Mouse (Mus musculus): ENCODE data around the gene Dusp19.
A peak's percentile ranks its signal among the peaks of the same experiment; 100 is the strongest.

Dusp19 gene

GRCm38 (mm10) chr2:80638364-80639241 is 21.8 kb downstream of the Dusp19 start:
- peak; percentile 93 for DNase-seq (ENCODE audit: low read depth)

- no peak for DNase-seq (ENCODE audit: low read depth)
Observed at GRCm38 (mm10) chr2:80639398-80639797, 22.6 kb downstream of the Dusp19 start.

- no peak for DNase-seq (ENCODE audit: low read depth)
Observed at GRCm38 (mm10) chr2:80639864-80640263, 23.0 kb downstream of the Dusp19 start.

- DNase-seq (ENCODE audit: low read depth), result no peak
Observed at GRCm38 (mm10) chr2:80661414-80661813, 44.6 kb downstream of the Dusp19 start.

GRCm38 (mm10) chr2:80662682-80663081 is 45.8 kb downstream of the Dusp19 start:
- DNase-seq (ENCODE audit: low read depth), result no peak

GRCm38 (mm10) chr2:80667396-80667964 is 50.6 kb downstream of the Dusp19 start:
- DNase-seq (ENCODE audit: low read depth), result no peak

GRCm38 (mm10) chr2:80669868-80670666 is 53.2 kb downstream of the Dusp19 start:
- no peak for DNase-seq (ENCODE audit: low read depth)

- DNase-seq (ENCODE audit: low read depth), result no peak
Observed at GRCm38 (mm10) chr2:80678803-80679202, 62.0 kb downstream of the Dusp19 start.

Measured in naive thymus-derived CD4-positive, alpha-beta T cell, adult 2 months (primary cell).